8 mouse cellular contexts compared by ENCODE assay signal in the genomic region with DNA sequence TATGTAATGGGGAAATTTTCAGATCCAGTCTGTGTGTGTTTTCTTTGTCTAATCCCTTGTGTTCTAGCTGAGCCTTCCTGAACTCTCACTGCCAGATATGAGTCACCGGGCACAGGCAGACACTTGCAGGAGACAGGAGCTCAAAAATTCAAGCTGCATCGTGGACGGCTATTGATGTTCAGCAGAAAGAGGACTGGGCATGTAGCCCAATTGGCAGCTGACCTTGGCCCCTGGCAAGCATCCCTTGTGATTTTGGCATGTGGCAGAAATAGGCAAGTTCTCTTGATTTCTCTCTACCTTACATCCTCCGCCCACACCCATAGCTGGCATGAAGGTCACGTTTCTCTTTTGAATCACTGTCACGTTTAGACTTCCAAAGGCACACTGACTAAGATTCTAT. TPM values are rescaled to one million over a fixed set of nuclear protein-coding genes. Genes with fewer than 3 reads are reported as not detected.
A peak's percentile ranks its signal among the peaks of the same experiment; 100 is the strongest.
DNase-seq lines count a peak whose midpoint lies in the region; ATAC-seq and TF ChIP-seq lines count a peak whose summit lies in the region.

No protein-coding gene starts in this region.

- no peak for ATAC-seq in CD4-positive, CD25-positive, alpha-beta regulatory T cell, adult 4 months

- no peak for TF ChIP-seq CTCF in C2C12 (IDR thresholded peaks at IDR 0.05; ENCODE audit: control insufficient read depth, insufficient read depth, insufficient read length)

- H3ac ChIP-seq in C2C12 (ENCODE audit: control insufficient read depth, insufficient read length, low read depth) = no peak overlapping the region

- no peaks in the 10 kb centered on the region for H3K79me2 ChIP-seq in C2C12 (ENCODE audit: control insufficient read depth, insufficient read depth)

- H3K4me3 ChIP-seq in C2C12 (ENCODE audit: insufficient read depth, poor library complexity, severe bottlenecking) = no peak overlapping the region

- DNase-seq in 3T3-L1 (ENCODE audit: low read depth, low spot score) = peak; percentile 96
- DNase-seq in cerebellum, adult 9-11 months = peak; percentile 89
- peak; percentile 55 for DNase-seq in heart, adult 8-10 months (ENCODE audit: low spot score)
- peak; percentile 55 for DNase-seq in left cerebral cortex, adult 11 months (ENCODE audit: low spot score)
- DNase-seq in skeletal muscle tissue, adult 2 months (ENCODE audit: low read depth, low spot score) = peak; percentile 7
- no peak for DNase-seq in retina, postnatal 1 day

- no peaks in the 10 kb centered on the region for H3K36me3 ChIP-seq in C2C12 (ENCODE audit: control insufficient read depth, insufficient read depth)

- no peaks in the 10 kb centered on the region for H3K27me3 ChIP-seq in C2C12 (ENCODE audit: control insufficient read depth, insufficient read depth, insufficient read length)

- H3K79me3 ChIP-seq in C2C12 (ENCODE audit: low read depth) = no peaks in the 10 kb centered on the region

TF ChIP-seq in C2C12, 6 proteins besides CTCF, POLR2A, EP300 and RAD21:
- no peak for TF ChIP-seq MYOD1 (IDR thresholded peaks at IDR 0.05; ENCODE audit: control insufficient read depth, insufficient read length, low read depth)
- peak; percentile 58 for TF ChIP-seq USF1 (IDR thresholded peaks at IDR 0.05; ENCODE audit: low read depth)
- TF ChIP-seq MAX (IDR thresholded peaks at IDR 0.05) = peak; percentile 73
- no peak for TF ChIP-seq MYOG (IDR thresholded peaks at IDR 0.05; ENCODE audit: control insufficient read depth, extremely low read depth, insufficient read length)
- peak; percentile 60 for TF ChIP-seq FOSL1 (IDR thresholded peaks at IDR 0.05; ENCODE audit: insufficient read depth, low read length, poor library complexity, severe bottlenecking)
- no peak for TF ChIP-seq CEBPB (IDR thresholded peaks at IDR 0.05; ENCODE audit: low read depth)

RNA-seq across cellular contexts. Expression of a gene that starts 15.0 kb away (rescaled TPM):
- 19.8 TPM for polyA plus RNA-seq in C2C12 (2012; fragmentation: generic; extraction: Trizol)
- 1 to 10 TPM; 1.2 to 1.8 (median 1.4) TPM for total RNA-seq in heart, adult 8-10 months (2022)
- polyA plus RNA-seq in CD4-positive, CD25-positive, alpha-beta regulatory T cell, adult 4 months (2017; shearing (Covaris generic)) = under 1 TPM; 0.13 to 0.70 TPM

Comparison
In these comparisons a context has a peak if more than half of its experiments do, and no peak if none do; other contexts are left out.
1. RNA of a gene that starts 15.0 kb away (polyA plus RNA-seq): 19.8 TPM in C2C12 (single experiment); 0.13 to 0.70 TPM in CD4-positive, CD25-positive, alpha-beta regulatory T cell, adult 4 months; every median in the first group is over 10 times any median in the second.